Mouse (Mus musculus) liver, embryonic 14.5 days (tissue): ENCODE data around the gene Prox2.

ENCODE experiments used
- CTCF ChIP-seq: IDR thresholded peaks from 2 replicates; pipeline ENCODE4 v1.5.1; 2016; ENCODE audit warnings: antibody characterized with exemption, low read depth, control low read depth
- EP300 ChIP-seq: IDR thresholded peaks from 2 replicates; pipeline ENCODE4 v1.6.1; 2016; ENCODE audit warnings: antibody characterized with exemption, low read depth

GRCm38 (mm10) chr12:85140036-85140701 is 29.6 kb upstream of the Prox2 start:
- TF ChIP-seq CTCF (no peak), EP300 (no peak)
